Mouse (Mus musculus) cerebellum, adult (tissue): ENCODE measurements around the gene Myf6.

Experiments used
- ATAC-seq: cut with Nextera tagmentation; 2 replicates; pipeline ENCODE4 v1.9.2; 2017; ENCODE audit warnings: mild to moderate bottlenecking, moderate library complexity, mixed read lengths; ENCODE audit not compliant: insufficient number of reproducible peaks, low FRiP score, low TSS enrichment

The Myf6 gene

DNA sequence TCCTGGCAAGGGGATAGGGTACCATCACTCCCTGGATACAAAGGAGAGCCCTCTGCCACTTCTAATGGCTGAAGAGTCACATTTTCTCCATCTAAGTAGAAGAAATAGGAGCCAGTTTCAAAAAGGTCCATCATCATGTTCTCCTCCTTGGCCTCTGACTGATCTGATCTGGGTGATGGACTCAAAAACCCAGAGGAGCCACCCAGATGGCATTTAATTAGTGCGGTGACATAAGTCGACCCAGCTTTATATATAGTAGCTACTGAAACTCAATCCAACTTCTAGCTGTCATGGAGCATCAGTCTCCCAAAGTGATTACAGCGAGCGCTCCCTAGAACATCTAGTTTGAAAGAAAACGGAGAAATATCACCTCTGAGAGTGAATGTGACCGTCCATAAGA is at the start of gene Myf6:
Gene Myf6 (minus strand): TSS at position 170 of the 400 bp plus-strand sequence.
- no peak for ATAC-seq

- no peak for ATAC-seq
Measured at GRCm38 (mm10) chr10:107543026-107543425, 48.5 kb upstream of the Myf6 start.

- no peak for ATAC-seq
Measured at GRCm38 (mm10) chr10:107528758-107529157, 34.2 kb upstream of the Myf6 start.

DNA sequence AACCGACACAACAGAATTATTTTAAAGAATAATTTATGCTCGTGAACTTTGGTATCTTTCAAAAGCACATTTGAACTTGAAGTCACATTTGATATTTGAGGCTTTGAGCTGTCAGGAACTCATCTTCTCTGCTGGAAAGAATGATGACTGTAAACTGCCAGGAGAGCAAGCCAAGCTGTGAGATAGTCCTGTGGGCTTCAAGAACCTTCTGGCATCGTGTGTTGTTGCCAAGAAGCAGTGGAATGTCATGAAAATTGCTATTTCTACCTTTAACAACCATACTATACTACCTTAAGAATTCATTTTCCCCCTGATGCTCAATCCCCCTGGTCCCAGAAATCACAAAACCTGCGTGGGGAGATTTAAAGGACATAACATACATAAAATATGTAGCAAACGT is 24.7 kb upstream of the Myf6 start:
- no peak for ATAC-seq

- ATAC-seq: no peak
Measured at GRCm38 (mm10) chr10:107516641-107517040, 22.1 kb upstream of the Myf6 start.

DNA sequence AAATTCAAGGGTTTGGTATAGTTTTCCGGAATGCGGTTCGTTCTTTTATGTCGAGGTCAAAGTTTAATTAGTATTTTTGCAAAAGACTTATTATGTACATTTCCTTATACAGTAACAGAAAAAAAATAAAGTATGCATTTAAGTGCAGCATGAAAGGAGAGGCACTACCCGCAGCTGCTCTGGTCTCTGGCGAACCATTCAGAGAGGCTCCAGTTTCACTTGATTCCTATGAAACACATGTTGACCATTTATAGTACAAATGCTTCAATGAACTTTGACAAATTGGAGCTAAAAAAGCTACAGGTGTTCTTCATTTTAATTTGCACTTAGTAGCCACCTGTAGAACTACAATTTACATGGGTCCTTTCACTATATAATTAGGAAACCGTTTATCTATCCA is 20.2 kb upstream of the Myf6 start:
- ATAC-seq: no peak

GRCm38 (mm10) chr10:107506397-107506796 is 11.9 kb upstream of the Myf6 start:
- ATAC-seq: no peak

GRCm38 (mm10) chr10:107503430-107503829 is 8.9 kb upstream of the Myf6 start:
- no peak for ATAC-seq

DNA sequence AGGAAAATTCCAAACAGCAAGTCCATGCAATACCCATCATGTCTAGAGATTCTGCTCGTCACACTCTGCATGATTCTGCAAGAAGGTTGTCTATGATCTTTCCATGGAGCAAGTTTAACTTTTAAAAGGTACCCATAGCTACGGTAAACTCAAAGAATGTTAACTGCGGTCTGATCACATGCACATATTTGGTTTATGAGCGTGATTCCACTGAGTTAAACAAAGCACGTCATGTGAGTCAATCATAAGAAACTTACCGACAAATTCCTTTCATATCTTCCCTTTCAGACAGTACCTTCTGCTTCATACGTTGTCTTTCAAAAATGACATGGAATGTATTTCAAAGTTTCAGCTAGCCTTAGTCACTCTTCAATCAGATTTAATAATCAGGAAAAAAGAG is 7.7 kb upstream of the Myf6 start:
- ATAC-seq: no peak

- ATAC-seq: no peak
Measured at GRCm38 (mm10) chr10:107499656-107500055, 5.1 kb upstream of the Myf6 start.

- no peak for ATAC-seq
Measured at GRCm38 (mm10) chr10:107496402-107496801, 1.9 kb upstream of the Myf6 start.

- no peak for ATAC-seq
Measured at GRCm38 (mm10) chr10:107493580-107494474, 710 bp downstream of the Myf6 start.

- ATAC-seq: no peak
Measured at GRCm38 (mm10) chr10:107492867-107493579, 1.5 kb downstream of the Myf6 start.

GRCm38 (mm10) chr10:107488654-107489315 is 5.8 kb downstream of the Myf6 start:
- ATAC-seq: no peak

DNA sequence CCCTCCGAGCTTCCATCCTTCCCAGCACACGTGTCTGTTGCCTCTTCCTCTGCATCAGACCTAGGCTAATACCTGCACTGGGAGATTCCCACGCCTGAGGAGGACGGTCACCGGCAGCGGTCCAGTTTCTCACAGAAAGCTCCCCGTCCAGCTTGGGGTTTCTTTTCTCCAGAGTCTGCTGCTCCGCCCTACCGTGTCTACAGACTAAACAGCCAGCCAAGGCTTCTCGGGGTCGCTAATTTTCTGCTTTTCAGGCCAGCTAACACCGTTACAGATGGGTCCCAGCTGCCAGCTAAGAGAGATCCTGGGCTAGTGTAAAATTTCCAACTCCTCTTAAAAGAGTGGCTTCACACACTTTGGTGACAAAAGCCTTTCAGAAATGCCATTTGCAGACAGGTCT is 7.8 kb downstream of the Myf6 start:
- no peak for ATAC-seq

DNA sequence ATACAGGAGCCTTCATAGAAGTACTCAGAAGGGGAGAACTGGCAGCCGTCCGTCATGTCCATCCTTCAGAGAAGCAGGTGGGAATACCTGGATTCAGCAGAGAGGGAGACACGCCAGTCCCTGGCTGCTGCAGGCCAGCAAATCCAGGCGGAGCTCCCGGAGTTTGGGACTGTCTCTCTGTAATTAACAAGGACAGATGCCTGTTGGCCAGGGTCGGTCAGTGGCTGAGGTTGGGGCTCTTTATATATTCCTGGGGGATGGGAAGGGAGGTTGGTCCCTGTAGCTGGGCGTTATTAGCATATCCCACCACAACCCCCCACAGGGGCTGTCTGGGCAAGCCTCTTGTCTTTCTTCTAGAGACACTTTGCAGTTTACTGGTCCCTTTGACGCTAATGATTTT is 8.7 kb downstream of the Myf6 start, which contains the start of gene Myf5:
Gene Myf5 (minus strand): TSS at position 265 of the 400 bp plus-strand sequence.
- ATAC-seq: no peak

DNA sequence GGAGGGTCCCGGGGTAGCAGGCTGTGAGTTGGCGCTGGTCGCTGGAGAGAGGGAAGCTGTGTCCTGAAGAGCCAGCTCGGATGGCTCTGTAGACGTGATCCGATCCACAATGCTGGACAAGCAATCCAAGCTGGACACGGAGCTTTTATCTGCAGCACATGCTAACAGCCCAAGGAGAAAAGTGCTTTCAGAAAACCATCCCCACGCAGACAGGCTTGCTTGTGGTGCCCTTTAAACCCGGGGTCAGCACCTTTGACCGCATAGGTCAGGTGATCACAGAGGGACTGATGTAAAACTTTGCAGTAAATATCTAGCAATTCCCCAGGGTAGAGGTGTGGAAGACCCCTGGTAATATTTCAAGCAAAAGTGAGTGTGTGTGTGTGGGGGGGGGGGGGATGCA is 10.5 kb downstream of the Myf6 start:
- no peak for ATAC-seq

GRCm38 (mm10) chr10:107473497-107473896 is 21.0 kb downstream of the Myf6 start:
- ATAC-seq: no peak

GRCm38 (mm10) chr10:107471712-107472111 is 22.8 kb downstream of the Myf6 start:
- ATAC-seq: no peak

GRCm38 (mm10) chr10:107467819-107468218 is 26.7 kb downstream of the Myf6 start:
- no peak for ATAC-seq
